Mouse (Mus musculus) cerebellum, adult (tissue): Measurements from ENCODE around the gene Gm45618.
A peak's percentile ranks its signal among the peaks of the same experiment; 100 is the strongest.

ENCODE experiments used
- ATAC-seq: cut with Nextera tagmentation; 2 replicates; pipeline ENCODE4 v1.9.2; 2017; ENCODE audit warnings: mild to moderate bottlenecking, moderate library complexity, mixed read lengths; ENCODE audit not compliant: insufficient number of reproducible peaks, low FRiP score, low TSS enrichment

The Gm45618 gene

GRCm38 (mm10) chr7:142071717-142072116 is 48.8 kb downstream of the Gm45618 start:
- no peak for ATAC-seq

- peak; percentile 49; the same call in 1 of the 2 replicates for ATAC-seq
These were observed 49.3 kb downstream of the Gm45618 start for GRCm38 (mm10) chr7:142071212-142071578.

GRCm38 (mm10) chr7:142070458-142071211 is 49.9 kb downstream of the Gm45618 start:
- ATAC-seq: peak; percentile 89; the same call in 1 of the 2 replicates
